Mouse (Mus musculus): ENCODE results near the gene Pde4a.

The Pde4a gene

GRCm38 (mm10) chr9:21165041-21165951, at the start of gene Pde4a:
Pde4a (plus strand) TSS chr9:21165714.
- DNase-seq (ENCODE audit: extremely low spot score, low read depth, low spot score) = no peak

- no peak for DNase-seq (ENCODE audit: extremely low spot score, low read depth, low spot score)
These were observed 48.4 kb upstream of the Pde4a start for GRCm38 (mm10) chr9:21117073-21117472.

- no peak for DNase-seq (ENCODE audit: extremely low spot score, low read depth, low spot score)
These were observed 44.0 kb upstream of the Pde4a start for GRCm38 (mm10) chr9:21121483-21121882.

GRCm38 (mm10) chr9:21124837-21125236, 40.7 kb upstream of the Pde4a start:
- DNase-seq (ENCODE audit: extremely low spot score, low read depth, low spot score) = no peak

- DNase-seq (ENCODE audit: extremely low spot score, low read depth, low spot score) = no peak
These were observed 39.8 kb upstream of the Pde4a start for GRCm38 (mm10) chr9:21125502-21126258.

GRCm38 (mm10) chr9:21126259-21126627, 39.3 kb upstream of the Pde4a start:
- no peak for DNase-seq (ENCODE audit: extremely low spot score, low read depth, low spot score)

- peak; percentile 96 for DNase-seq (ENCODE audit: extremely low spot score, low read depth, low spot score)
These were observed 34.2 kb upstream of the Pde4a start, which contains the start of gene Tyk2 for GRCm38 (mm10) chr9:21131059-21131956. Tyk2 (minus strand) TSS chr9:21131243.

GRCm38 (mm10) chr9:21132102-21132775, 33.3 kb upstream of the Pde4a start:
- no peak for DNase-seq (ENCODE audit: extremely low spot score, low read depth, low spot score)

GRCm38 (mm10) chr9:21133064-21133707, 32.3 kb upstream of the Pde4a start:
- no peak for DNase-seq (ENCODE audit: extremely low spot score, low read depth, low spot score)

- no peak for DNase-seq (ENCODE audit: extremely low spot score, low read depth, low spot score)
These were observed 30.8 kb upstream of the Pde4a start for GRCm38 (mm10) chr9:21134595-21135328.

GRCm38 (mm10) chr9:21135329-21135890, 30.1 kb upstream of the Pde4a start:
- no peak for DNase-seq (ENCODE audit: extremely low spot score, low read depth, low spot score)

- DNase-seq (ENCODE audit: extremely low spot score, low read depth, low spot score) = no peak
These were observed 29.6 kb upstream of the Pde4a start for GRCm38 (mm10) chr9:21135941-21136381.

- DNase-seq (ENCODE audit: extremely low spot score, low read depth, low spot score) = no peak
These were observed 29.1 kb upstream of the Pde4a start for GRCm38 (mm10) chr9:21136401-21136800.

GRCm38 (mm10) chr9:21137229-21137628, 28.3 kb upstream of the Pde4a start:
- no peak for DNase-seq (ENCODE audit: extremely low spot score, low read depth, low spot score)

- DNase-seq (ENCODE audit: extremely low spot score, low read depth, low spot score) = no peak
These were observed 27.1 kb upstream of the Pde4a start for GRCm38 (mm10) chr9:21138386-21138785.

- no peak for DNase-seq (ENCODE audit: extremely low spot score, low read depth, low spot score)
These were observed 23.6 kb upstream of the Pde4a start for GRCm38 (mm10) chr9:21141922-21142321.

- DNase-seq (ENCODE audit: extremely low spot score, low read depth, low spot score) = no peak
These were observed 21.2 kb upstream of the Pde4a start for GRCm38 (mm10) chr9:21144361-21144760.

GRCm38 (mm10) chr9:21145431-21145830, 20.1 kb upstream of the Pde4a start:
- DNase-seq (ENCODE audit: extremely low spot score, low read depth, low spot score) = no peak

GRCm38 (mm10) chr9:21146722-21147121, 18.8 kb upstream of the Pde4a start:
- no peak for DNase-seq (ENCODE audit: extremely low spot score, low read depth, low spot score)

All from hindlimb bud, embryonic 11.5 days (tissue).